Mouse (Mus musculus): ENCODE measurements at regions not wholly inside any gene's neighbourhood (a gene's known extent, or its start where the extent isn't known, plus 50 kb on each side); places are given as distances from the start of the nearest gene placed in this dataset.

DNA sequence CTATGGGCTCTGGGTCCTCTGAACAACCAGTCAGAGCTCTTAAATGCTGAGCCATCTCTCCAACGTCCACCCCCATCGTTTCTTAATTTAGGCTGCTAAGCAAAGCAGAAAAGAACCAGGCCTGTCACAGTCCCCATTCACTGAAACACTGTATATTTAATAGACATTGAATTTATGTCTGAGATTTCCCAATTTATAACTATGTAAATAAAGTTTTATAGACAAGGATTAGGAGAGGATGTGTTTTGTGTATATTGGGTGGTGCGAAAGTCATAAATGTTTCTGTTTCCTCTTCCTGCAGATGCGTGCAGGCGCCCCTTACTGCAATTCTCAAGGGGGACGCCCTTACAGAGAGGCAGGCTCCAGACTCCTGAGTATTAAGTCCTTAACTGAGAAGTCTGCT lies 314.7 kb upstream of the Adgrl2 start:
- DNase-seq (ENCODE audit: low spot score) (no peak), ATAC-seq (ENCODE audit: low FRiP score, low TSS enrichment) (no peak)
- Histone ChIP-seq H3K27me3 (ENCODE audit: control insufficient read depth, insufficient read depth, low read length) (no peaks in the 10 kb centered on the region), H3K27ac (replicated peaks) (no peak overlapping the region), H3K9me3 (ENCODE audit: control insufficient read depth, low read length) (no peaks in the 10 kb centered on the region), H3K36me3 (ENCODE audit: control insufficient read depth, insufficient read depth, low read length) (no peaks in the 10 kb centered on the region), H3K9ac (ENCODE audit: low read length) (no peak overlapping the region), H3K4me3 (ENCODE audit: low read depth, low read length) (no peak overlapping the region), H3K4me2 (replicated peaks; ENCODE audit: low read depth) (no peak overlapping the region), H3K4me1 (replicated peaks; ENCODE audit: control insufficient read depth, insufficient read depth) (no peaks in the 10 kb centered on the region)
- no peak for TF ChIP-seq EP300 (optimal IDR thresholded peaks at IDR 0.05)
- TF ChIP-seq CTCF (IDR thresholded peaks at IDR 0.05; ENCODE audit: low read depth): no peak
- 26% methylated on average over 6 of the region's 6 CpGs for WGBS

DNA sequence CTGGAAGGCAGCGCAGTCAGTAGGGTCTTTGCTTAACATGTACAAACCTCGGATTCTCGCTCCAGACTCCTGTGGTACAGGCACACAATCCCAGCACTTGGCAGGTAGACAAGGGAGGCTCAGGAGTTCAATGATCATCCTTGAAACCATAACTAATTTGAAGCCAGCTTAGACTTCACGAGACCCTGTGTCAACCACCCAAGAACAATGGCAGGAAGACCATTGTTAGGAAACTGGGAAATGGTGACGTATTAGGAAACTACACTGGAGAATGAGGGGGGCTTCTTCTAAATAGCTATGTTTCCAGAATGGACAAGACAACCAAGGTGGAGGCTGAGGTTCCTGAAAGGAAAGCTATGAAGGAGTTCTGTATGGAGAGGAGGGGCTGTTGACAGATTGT lies 313.1 kb upstream of the Adgrl2 start:
- ATAC-seq (ENCODE audit: low FRiP score, low TSS enrichment) (no peak), DNase-seq (ENCODE audit: low spot score) (no peak)
- no peaks in the 10 kb centered on the region for H3K27me3 ChIP-seq (ENCODE audit: control insufficient read depth, insufficient read depth, low read length)
- no peak overlapping the region for H3K4me3 ChIP-seq (ENCODE audit: low read depth, low read length)
- H3K36me3 ChIP-seq (ENCODE audit: control insufficient read depth, insufficient read depth, low read length): no peaks in the 10 kb centered on the region
- H3K4me2 ChIP-seq (replicated peaks; ENCODE audit: low read depth): no peak overlapping the region
- 94% methylated on average over 5 of the region's 5 CpGs for WGBS
- no peak for TF ChIP-seq CTCF (IDR thresholded peaks at IDR 0.05; ENCODE audit: low read depth)
- TF ChIP-seq EP300 (optimal IDR thresholded peaks at IDR 0.05): no peak
- no peaks in the 10 kb centered on the region for H3K9me3 ChIP-seq (ENCODE audit: control insufficient read depth, low read length)
- no peak overlapping the region for H3K27ac ChIP-seq (replicated peaks)
- no peak overlapping the region for H3K9ac ChIP-seq (ENCODE audit: low read length)
- H3K4me1 ChIP-seq (replicated peaks; ENCODE audit: control insufficient read depth, insufficient read depth): no peaks in the 10 kb centered on the region

- no peak for TF ChIP-seq CTCF (IDR thresholded peaks at IDR 0.05; ENCODE audit: low read depth)
- TF ChIP-seq EP300 (optimal IDR thresholded peaks at IDR 0.05): no peak
- no peak for DNase-seq (ENCODE audit: low spot score)
- no peaks in the 10 kb centered on the region for H3K36me3 ChIP-seq (ENCODE audit: control insufficient read depth, insufficient read depth, low read length)
- H3K4me1 ChIP-seq (replicated peaks; ENCODE audit: control insufficient read depth, insufficient read depth): no peaks in the 10 kb centered on the region
- H3K27ac ChIP-seq (replicated peaks): no peak overlapping the region
- no peaks in the 10 kb centered on the region for H3K9me3 ChIP-seq (ENCODE audit: control insufficient read depth, low read length)
- 70% methylated on average over 4 of the region's 4 CpGs for WGBS
- no peaks in the 10 kb centered on the region for H3K27me3 ChIP-seq (ENCODE audit: control insufficient read depth, insufficient read depth, low read length)
- no peak overlapping the region for H3K4me3 ChIP-seq (ENCODE audit: low read depth, low read length)
- no peak overlapping the region for H3K9ac ChIP-seq (ENCODE audit: low read length)
- no peak overlapping the region for H3K4me2 ChIP-seq (replicated peaks; ENCODE audit: low read depth)
- ATAC-seq (ENCODE audit: low FRiP score, low TSS enrichment): no peak
Observed at GRCm38 (mm10) chr3:149300002-149300401, 309.6 kb upstream of the Adgrl2 start.

DNA sequence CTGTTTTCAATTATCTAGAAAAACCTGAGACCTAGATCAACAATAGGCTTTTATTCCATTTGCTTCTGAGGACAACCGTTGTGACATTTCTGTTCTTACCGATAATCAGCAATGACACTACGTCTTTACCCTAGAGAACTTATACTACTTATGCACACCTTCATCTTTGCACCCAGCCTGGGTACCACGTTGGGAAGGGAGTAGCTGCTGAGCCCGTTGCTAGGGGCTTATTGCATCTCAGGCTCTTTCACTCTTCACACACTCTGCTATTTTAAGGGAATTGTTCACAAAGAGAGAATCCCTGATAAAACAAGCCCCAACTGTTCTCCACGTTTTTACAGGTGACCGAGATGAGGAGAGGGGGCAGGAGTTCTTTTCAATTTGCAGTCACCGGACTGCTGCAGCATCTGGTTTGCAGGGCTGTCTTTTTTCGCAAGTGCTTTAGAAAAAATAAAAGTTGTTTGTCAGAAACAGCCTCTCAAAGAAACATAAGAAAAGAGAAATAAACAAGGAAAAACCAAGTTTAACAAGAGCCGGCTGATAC lies 306.1 kb upstream of the Adgrl2 start:
- no peaks in the 10 kb centered on the region for H3K27me3 ChIP-seq (ENCODE audit: control insufficient read depth, insufficient read depth, low read length)
- ATAC-seq (ENCODE audit: low FRiP score, low TSS enrichment) (no peak), DNase-seq (ENCODE audit: low spot score) (no peak)
- H3K36me3 ChIP-seq (ENCODE audit: control insufficient read depth, insufficient read depth, low read length): no peaks in the 10 kb centered on the region
- H3K9me3 ChIP-seq (ENCODE audit: control insufficient read depth, low read length): no peaks in the 10 kb centered on the region
- H3K9ac ChIP-seq (ENCODE audit: low read length): no peak overlapping the region
- H3K4me2 ChIP-seq (replicated peaks; ENCODE audit: low read depth): no peak overlapping the region
- H3K27ac ChIP-seq (replicated peaks): no peak overlapping the region
- WGBS: 78% methylated on average over 10 of the region's 10 CpGs
- TF ChIP-seq EP300 (optimal IDR thresholded peaks at IDR 0.05) (no peak), CTCF (IDR thresholded peaks at IDR 0.05; ENCODE audit: low read depth) (no peak)
- H3K4me3 ChIP-seq (ENCODE audit: low read depth, low read length): no peak overlapping the region
- H3K4me1 ChIP-seq (replicated peaks; ENCODE audit: control insufficient read depth, insufficient read depth): no peaks in the 10 kb centered on the region

- Histone ChIP-seq H3K4me3 (ENCODE audit: low read depth, low read length) (no peak overlapping the region), H3K4me1 (replicated peaks; ENCODE audit: control insufficient read depth, insufficient read depth) (no peaks in the 10 kb centered on the region), H3K27me3 (ENCODE audit: control insufficient read depth, insufficient read depth, low read length) (no peaks in the 10 kb centered on the region), H3K36me3 (ENCODE audit: control insufficient read depth, insufficient read depth, low read length) (no peaks in the 10 kb centered on the region), H3K9ac (ENCODE audit: low read length) (no peak overlapping the region), H3K27ac (replicated peaks) (no peak overlapping the region), H3K4me2 (replicated peaks; ENCODE audit: low read depth) (no peak overlapping the region), H3K9me3 (ENCODE audit: control insufficient read depth, low read length) (no peaks in the 10 kb centered on the region)
- no peak for ATAC-seq (ENCODE audit: low FRiP score, low TSS enrichment)
- no peak for TF ChIP-seq EP300 (optimal IDR thresholded peaks at IDR 0.05)
- no peak for TF ChIP-seq CTCF (IDR thresholded peaks at IDR 0.05; ENCODE audit: low read depth)
- 88% methylated on average over 5 of the region's 7 CpGs for WGBS
- DNase-seq (ENCODE audit: low spot score): no peak
Observed at GRCm38 (mm10) chr3:149295942-149296341, 305.6 kb upstream of the Adgrl2 start.

DNA sequence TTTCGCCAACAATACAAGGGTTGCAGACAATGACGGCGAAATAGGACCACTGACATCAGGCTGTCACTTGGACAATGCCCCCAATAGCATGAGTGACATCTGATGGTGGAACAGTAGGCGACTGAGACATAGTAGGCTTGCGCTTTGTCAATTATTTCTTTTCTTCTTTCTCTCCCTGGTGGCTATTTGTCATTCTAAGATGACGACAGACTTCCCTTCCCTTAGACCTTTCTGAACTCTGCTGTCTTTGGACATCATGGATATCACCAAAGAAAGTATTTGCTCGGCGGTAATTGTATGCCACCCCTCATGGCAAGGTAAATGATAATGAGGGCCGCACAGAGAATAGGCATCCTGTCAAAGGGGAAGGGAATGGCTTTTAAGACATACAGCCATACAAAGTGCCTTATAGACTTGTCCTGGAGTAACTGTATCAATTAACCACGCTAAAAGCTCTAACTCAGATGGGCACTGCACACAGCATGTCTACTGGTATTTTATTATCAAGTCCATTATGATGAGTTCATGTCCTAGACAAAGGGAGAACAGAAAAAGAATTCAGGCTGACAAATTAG lies 305.0 kb upstream of the Adgrl2 start:
- no peak overlapping the region for H3K4me2 ChIP-seq (replicated peaks; ENCODE audit: low read depth)
- H3K27ac ChIP-seq (replicated peaks): no peak overlapping the region
- DNase-seq (ENCODE audit: low spot score) (no peak), ATAC-seq (ENCODE audit: low FRiP score, low TSS enrichment) (no peak)
- no peaks in the 10 kb centered on the region for H3K9me3 ChIP-seq (ENCODE audit: control insufficient read depth, low read length)
- no peaks in the 10 kb centered on the region for H3K4me1 ChIP-seq (replicated peaks; ENCODE audit: control insufficient read depth, insufficient read depth)
- no peaks in the 10 kb centered on the region for H3K36me3 ChIP-seq (ENCODE audit: control insufficient read depth, insufficient read depth, low read length)
- H3K9ac ChIP-seq (ENCODE audit: low read length): no peak overlapping the region
- no peak overlapping the region for H3K4me3 ChIP-seq (ENCODE audit: low read depth, low read length)
- TF ChIP-seq CTCF (IDR thresholded peaks at IDR 0.05; ENCODE audit: low read depth): no peak
- 82% methylated on average over 10 of the region's 10 CpGs for WGBS
- H3K27me3 ChIP-seq (ENCODE audit: control insufficient read depth, insufficient read depth, low read length): no peaks in the 10 kb centered on the region
